Mouse (Mus musculus) naive thymus-derived CD4-positive, alpha-beta T cell, adult 2 months (primary cell): ENCODE measurements around the gene Pogk.
A peak's percentile ranks its signal among the peaks of the same experiment; 100 is the strongest.

ENCODE experiments used
- DNase-seq: peaks from one replicate; pipeline ENCODE4 v3.0.0-alpha.2; 2011; ENCODE audit warnings: low read depth

Pogk gene

GRCm38 (mm10) chr1:166409701-166410220 lies at the start of gene Pogk:
Gene Pogk, minus strand, starts transcription at chr1:166409863.
- DNase-seq = peak; percentile 95

GRCm38 (mm10) chr1:166441992-166442391 lies 32.3 kb upstream of the Pogk start:
- DNase-seq = no peak

- no peak for DNase-seq
These were observed 29.8 kb upstream of the Pogk start for GRCm38 (mm10) chr1:166439426-166439825.

GRCm38 (mm10) chr1:166429809-166430431 lies 20.3 kb upstream of the Pogk start:
- DNase-seq = no peak

- DNase-seq = peak; percentile 19
These were observed 19.4 kb upstream of the Pogk start for GRCm38 (mm10) chr1:166429053-166429452.

- DNase-seq = no peak
These were observed 2.6 kb upstream of the Pogk start for GRCm38 (mm10) chr1:166412266-166412665.

- DNase-seq = peak; percentile 12
These were observed 1.9 kb upstream of the Pogk start for GRCm38 (mm10) chr1:166411541-166411940.

GRCm38 (mm10) chr1:166409177-166409700 lies 424 bp downstream of the Pogk start:
- no peak for DNase-seq

- no peak for DNase-seq
These were observed 5.8 kb downstream of the Pogk start for GRCm38 (mm10) chr1:166403846-166404245.

GRCm38 (mm10) chr1:166402003-166402402 lies 7.7 kb downstream of the Pogk start:
- no peak for DNase-seq

GRCm38 (mm10) chr1:166401455-166401854 lies 8.2 kb downstream of the Pogk start:
- DNase-seq = no peak

GRCm38 (mm10) chr1:166396381-166396780 lies 13.3 kb downstream of the Pogk start:
- DNase-seq = no peak

- DNase-seq = no peak
These were observed 14.0 kb downstream of the Pogk start for GRCm38 (mm10) chr1:166395661-166396060.

- no peak for DNase-seq
These were observed 14.9 kb downstream of the Pogk start for GRCm38 (mm10) chr1:166394770-166395169.

GRCm38 (mm10) chr1:166391671-166392070 lies 18.0 kb downstream of the Pogk start:
- no peak for DNase-seq

GRCm38 (mm10) chr1:166389406-166390125 lies 20.1 kb downstream of the Pogk start:
- no peak for DNase-seq

GRCm38 (mm10) chr1:166388511-166388910 lies 21.2 kb downstream of the Pogk start:
- DNase-seq = no peak

GRCm38 (mm10) chr1:166385431-166385830 lies 24.2 kb downstream of the Pogk start:
- DNase-seq = no peak

- no peak for DNase-seq
These were observed 25.0 kb downstream of the Pogk start for GRCm38 (mm10) chr1:166384614-166385013.

- no peak for DNase-seq
These were observed 27.0 kb downstream of the Pogk start for GRCm38 (mm10) chr1:166382626-166383025.

- DNase-seq = no peak
These were observed 27.8 kb downstream of the Pogk start for GRCm38 (mm10) chr1:166381821-166382220.

- DNase-seq = peak; percentile 13
These were observed 28.3 kb downstream of the Pogk start for GRCm38 (mm10) chr1:166381336-166381735.

GRCm38 (mm10) chr1:166379630-166380231 lies 29.9 kb downstream of the Pogk start:
- peak; percentile 76 for DNase-seq
